Mouse (Mus musculus) lung, embryonic 14.5 days (tissue): ENCODE measurements at regions not wholly inside any gene's neighbourhood (a gene's known extent, or its start where the extent isn't known, plus 50 kb on each side); places are given as distances from the start of the nearest gene placed in this dataset.
"Not testable (repeated sequence)": the region's sequence is repeated elsewhere in the genome, so short reads cannot be mapped to it uniquely, and the experiment has no call there.

Experiments used
- ATAC-seq: fragments of 200-750 bp; cut with Nextera tagmentation; 2 replicates; pipeline ENCODE4 v1.8.0; 2017; ENCODE audit warnings: mild to moderate bottlenecking, moderate TSS enrichment, moderate library complexity; ENCODE audit not compliant: insufficient read depth
- DNase-seq: peaks from one replicate; pipeline ENCODE4 v3.0.0-alpha.2; 2015
- H3K27ac ChIP-seq: fragments of 300-500 bp; sonication (generic); 2 replicates; pipeline ENCODE4 v1.5.1; 2014; ENCODE audit warnings: low read depth, mild to moderate bottlenecking, moderate library complexity
- H3K27me3 ChIP-seq: fragments of 300-500 bp; sonication (generic); 2 replicates; pipeline ENCODE4 v1.6.1; 2014; ENCODE audit warnings: low read length, control low read depth; ENCODE audit not compliant: insufficient read depth
- H3K36me3 ChIP-seq: fragments of 300-500 bp; sonication (generic); 2 replicates; pipeline ENCODE4 v1.6.1; 2014; ENCODE audit warnings: control low read depth; ENCODE audit not compliant: insufficient read depth
- H3K4me1 ChIP-seq: fragments of 300-500 bp; sonication (generic); 2 replicates; pipeline ENCODE4 v1.6.1; 2014; ENCODE audit warnings: antibody characterized with exemption, control low read depth; ENCODE audit not compliant: insufficient read depth
- H3K4me2 ChIP-seq: fragments of 300-500 bp; sonication (generic); 2 replicates; pipeline ENCODE4 v1.6.1; 2014; ENCODE audit warnings: mild to moderate bottlenecking
- H3K4me3 ChIP-seq: fragments of 300-500 bp; sonication (generic); 2 replicates; pipeline ENCODE4 v1.5.1; 2014; ENCODE audit warnings: low read depth, low read length
- H3K9ac ChIP-seq: fragments of 300-500 bp; sonication (generic); 2 replicates; pipeline ENCODE4 v1.6.1; 2014
- H3K9me3 ChIP-seq: fragments of 300-500 bp; sonication (generic); 2 replicates; pipeline ENCODE4 v1.6.1; 2016; ENCODE audit warnings: low read depth, low read length, control low read depth
- CTCF ChIP-seq: IDR thresholded peaks from 2 replicates; pipeline ENCODE4 v1.5.1; 2016; ENCODE audit warnings: antibody characterized with exemption, low read depth
- WGBS: fragments of 180-500 bp; shearing (Covaris S2); extraction: QIAGEN DNeasy Blood & Tissue Kit; methylation state at CpG from one replicate; pipeline ENCODE4 v1.1.7; 2014; 5-methylcytosine and 5-hydroxymethylcytosine counted together

GRCm38 (mm10) chr9:82643900-82644299 is 185.4 kb upstream of the Irak1bp1 start:
- ATAC-seq (peak; percentile 28; the same call in 1 of the 2 replicates), DNase-seq (peak; percentile 86)
- Histone ChIP-seq H3K27ac (no peak overlapping the region), H3K4me1 (no peaks in the 10 kb centered on the region), H3K36me3 (no peaks in the 10 kb centered on the region), H3K4me2 (no peak overlapping the region), H3K9me3 (no peaks in the 10 kb centered on the region), H3K9ac (no peak overlapping the region), H3K27me3 (no peaks in the 10 kb centered on the region), H3K4me3 (no peak overlapping the region)
- WGBS, result 15% methylated on average over 1 of the region's 1 CpGs
- TF ChIP-seq CTCF, result peak; percentile 57

GRCm38 (mm10) chr9:82655511-82655910 is 173.8 kb upstream of the Irak1bp1 start:
- WGBS, result 12% methylated on average over 1 of the region's 1 CpGs
- not testable (repeated sequence) for H3K27me3 ChIP-seq, H3K4me1 ChIP-seq, H3K4me3 ChIP-seq, H3K27ac ChIP-seq, H3K9me3 ChIP-seq, ATAC-seq, H3K4me2 ChIP-seq, H3K9ac ChIP-seq, H3K36me3 ChIP-seq
- DNase-seq, result peak; percentile 71

- 84% methylated on average over 1 of the region's 1 CpGs for WGBS
- no peak for TF ChIP-seq CTCF
Measured at GRCm38 (mm10) chr9:82682196-82682595, 147.1 kb upstream of the Irak1bp1 start.

GRCm38 (mm10) chr9:82709411-82709983 is 119.8 kb upstream of the Irak1bp1 start:
- Histone ChIP-seq H3K4me1 (no peaks in the 10 kb centered on the region), H3K27me3 (no peaks in the 10 kb centered on the region), H3K9ac (no peak overlapping the region), H3K9me3 (no peaks in the 10 kb centered on the region), H3K36me3 (no peaks in the 10 kb centered on the region), H3K27ac (no peak overlapping the region), H3K4me2 (no peak overlapping the region), H3K4me3 (no peak overlapping the region)
- no peak for ATAC-seq
- 84% methylated on average over 2 of the region's 2 CpGs for WGBS
- no peak for DNase-seq
- TF ChIP-seq CTCF, result no peak

More at GRCm38 (mm10) chr9:82682196-82682595, 147.1 kb upstream of the Irak1bp1 start:
- Histone ChIP-seq H3K9ac (no peak overlapping the region), H3K27ac (no peak overlapping the region), H3K9me3 (no peaks in the 10 kb centered on the region), H3K4me1 (no peaks in the 10 kb centered on the region), H3K4me3 (no peak overlapping the region), H3K4me2 (no peak overlapping the region), H3K27me3 (no peaks in the 10 kb centered on the region), H3K36me3 (no peaks in the 10 kb centered on the region)
- DNase-seq (no peak), ATAC-seq (no peak)

- Histone ChIP-seq H3K27ac (no peak overlapping the region), H3K4me1 (no peaks in the 10 kb centered on the region), H3K36me3 (no peaks in the 10 kb centered on the region), H3K9me3 (no peaks in the 10 kb centered on the region), H3K9ac (no peak overlapping the region), H3K4me2 (no peak overlapping the region), H3K27me3 (no peaks in the 10 kb centered on the region), H3K4me3 (no peak overlapping the region)
- DNase-seq, result no peak
- ATAC-seq, result no peak
- WGBS, result 69% methylated on average over 12 of the region's 12 CpGs
- TF ChIP-seq CTCF, result no peak
Measured at GRCm38 (mm10) chr9:82709991-82710593, 119.2 kb upstream of the Irak1bp1 start.

- no peak overlapping the region for H3K9ac ChIP-seq
- 70% methylated on average over 6 of the region's 6 CpGs for WGBS
Measured at GRCm38 (mm10) chr9:82710945-82711516, 118.3 kb upstream of the Irak1bp1 start.

More at GRCm38 (mm10) chr9:82710945-82711516, 118.3 kb upstream of the Irak1bp1 start:
- no peaks in the 10 kb centered on the region for H3K27me3 ChIP-seq
- no peaks in the 10 kb centered on the region for H3K36me3 ChIP-seq
- H3K4me1 ChIP-seq, result no peaks in the 10 kb centered on the region
- ATAC-seq (no peak), DNase-seq (no peak)
- no peak for TF ChIP-seq CTCF
- no peaks in the 10 kb centered on the region for H3K9me3 ChIP-seq
- no peak overlapping the region for H3K4me3 ChIP-seq
- no peak overlapping the region for H3K4me2 ChIP-seq
- no peak overlapping the region for H3K27ac ChIP-seq
